Mouse (Mus musculus) E14TG2a.4 (cell line): Measurements from ENCODE around the gene Atp6ap1l.
A peak's percentile ranks its signal among the peaks of the same experiment; 100 is the strongest.

Experiments
- H3K27me3 ChIP-seq: 2 replicates; pipeline ENCODE4 v1.6.1; 2014; ENCODE audit warnings: low read length, control low read depth; ENCODE audit not compliant: insufficient read depth
- H3K36me3 ChIP-seq: 2 replicates; pipeline ENCODE4 v1.6.1; 2014; ENCODE audit warnings: low read length, control low read depth; ENCODE audit not compliant: insufficient read depth
- H3K4me1 ChIP-seq: replicated peaks from 2 replicates; pipeline ENCODE4 v1.6.1; 2014; ENCODE audit warnings: low read depth, low read length, control low read depth
- H3K4me3 ChIP-seq: replicated peaks from 2 replicates; pipeline ENCODE4 v1.5.1; 2014; ENCODE audit warnings: mild to moderate bottlenecking, low read length
- H3K9me3 ChIP-seq: 2 replicates; pipeline ENCODE4 v1.6.1; 2014; ENCODE audit warnings: low read length, control low read depth
- CTCF ChIP-seq: conservative IDR thresholded peaks from 2 replicates; pipeline ENCODE4 v1.5.1; 2014; ENCODE audit warnings: low read length
- NANOG ChIP-seq: IDR thresholded peaks from 2 replicates; pipeline ENCODE4 v1.6.1; 2014; ENCODE audit warnings: borderline replicate concordance, low read length, mixed read lengths
- POU5F1 ChIP-seq: IDR thresholded peaks from 2 replicates; pipeline ENCODE4 v1.6.1; 2014; ENCODE audit warnings: low read length, borderline replicate concordance

Atp6ap1l gene

DNA sequence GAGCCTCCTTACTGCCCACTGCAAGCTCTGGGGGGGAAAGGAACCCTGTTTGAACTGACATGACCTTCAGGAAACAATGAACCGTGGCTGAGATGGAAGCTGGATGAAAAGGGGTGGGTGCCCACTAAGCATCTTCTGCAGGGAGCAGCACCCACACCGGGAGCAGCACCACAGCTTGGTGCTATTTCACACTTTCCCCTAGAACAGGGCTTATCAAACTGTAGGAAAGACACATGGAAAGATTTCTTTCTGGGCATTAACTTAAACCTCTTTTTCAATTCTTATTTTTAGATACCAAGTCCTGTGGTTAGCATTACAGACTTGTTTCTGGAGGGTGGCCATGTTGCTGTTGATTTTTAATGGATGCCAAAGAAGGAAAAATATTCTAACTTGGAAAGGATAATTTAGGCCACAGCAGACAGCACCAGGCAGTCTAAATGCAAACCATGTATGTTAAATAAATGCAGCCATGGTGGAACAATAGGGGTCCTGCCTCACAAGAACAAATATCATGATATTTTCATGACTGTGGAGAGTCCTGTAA lies 44.2 kb downstream of the Atp6ap1l start:
- Histone ChIP-seq H3K27me3 (no peaks in the 10 kb centered on the region), H3K4me1 (no peaks in the 10 kb centered on the region), H3K9me3 (no peaks in the 10 kb centered on the region), H3K4me3 (no peak overlapping the region), H3K36me3 (no peaks in the 10 kb centered on the region)
- TF ChIP-seq CTCF: no peak
- TF ChIP-seq POU5F1: no peak
- no peak for TF ChIP-seq NANOG

DNA sequence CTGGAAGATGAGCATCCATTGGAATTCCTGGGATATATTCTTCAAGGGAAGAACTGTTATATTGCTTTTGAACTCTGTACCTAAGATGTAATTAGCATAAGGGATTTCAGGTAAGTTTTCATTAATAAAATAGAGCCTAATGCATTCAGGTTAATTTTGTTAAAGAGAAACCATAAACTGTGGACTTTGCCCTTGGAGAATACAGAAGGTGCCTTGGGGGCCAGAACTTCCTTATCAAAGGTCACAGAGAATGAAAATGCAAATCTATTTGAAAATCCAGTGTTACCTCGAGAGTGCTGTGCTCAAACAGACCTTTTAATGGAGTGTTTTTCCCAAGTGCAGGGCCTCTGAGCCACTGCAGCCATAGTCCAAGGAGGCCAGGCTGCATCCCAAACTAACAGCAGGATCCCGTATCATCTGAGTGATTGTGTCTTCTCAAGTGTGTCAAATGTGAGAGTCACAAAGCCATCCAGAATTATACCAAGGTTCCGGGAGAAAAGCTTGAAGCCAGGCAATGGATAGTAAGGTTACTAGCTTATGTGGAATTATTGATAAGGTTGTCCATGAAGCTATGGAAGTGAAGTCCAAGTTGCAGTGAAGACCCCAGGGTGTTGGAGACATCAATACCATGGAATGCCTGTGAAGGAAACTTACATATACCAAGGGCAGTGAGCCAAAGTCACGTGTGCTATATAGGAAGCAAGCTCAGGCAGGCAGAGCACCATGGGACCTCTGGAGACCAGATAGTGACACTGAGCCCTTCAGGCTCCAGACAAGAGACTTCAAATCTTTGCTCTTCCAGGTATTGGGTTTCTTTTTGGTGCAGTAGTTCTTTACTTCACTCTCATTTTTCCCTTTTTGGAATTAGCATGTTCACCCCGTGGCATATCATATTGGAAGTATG lies 52.2 kb downstream of the Atp6ap1l start:
- peaks cover 12% of the 10 kb centered on the region for H3K9me3 ChIP-seq
- H3K27me3 ChIP-seq: no peaks in the 10 kb centered on the region
- TF ChIP-seq POU5F1 (no peak), NANOG (no peak), CTCF (no peak)
- H3K4me1 ChIP-seq: no peaks in the 10 kb centered on the region
- no peaks in the 10 kb centered on the region for H3K36me3 ChIP-seq
- no peak overlapping the region for H3K4me3 ChIP-seq

DNA sequence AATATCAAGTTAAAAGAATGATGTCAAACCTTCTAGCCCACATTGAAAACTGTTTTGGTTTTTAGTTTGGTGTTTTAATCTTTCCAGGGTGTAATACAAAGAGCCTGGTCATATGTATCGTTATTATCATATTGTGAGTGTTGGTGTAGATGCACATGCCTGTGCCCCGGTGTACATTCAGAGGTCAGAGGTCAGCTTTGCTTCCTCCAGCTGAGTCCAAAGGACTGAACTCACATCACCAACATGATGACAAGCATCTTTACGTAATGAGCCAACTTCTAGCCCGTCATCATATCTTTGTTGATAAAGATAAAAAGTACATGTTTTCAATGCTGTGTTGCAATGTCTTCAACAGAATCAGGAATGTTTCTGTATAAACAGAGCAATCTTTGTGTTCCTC lies 53.4 kb downstream of the Atp6ap1l start:
- H3K36me3 ChIP-seq: no peaks in the 10 kb centered on the region
- TF ChIP-seq CTCF (no peak), POU5F1 (no peak), NANOG (no peak)
- no peak overlapping the region for H3K4me3 ChIP-seq
- peaks cover 12% of the 10 kb centered on the region for H3K9me3 ChIP-seq
- H3K4me1 ChIP-seq: no peaks in the 10 kb centered on the region
- H3K27me3 ChIP-seq: no peaks in the 10 kb centered on the region

DNA sequence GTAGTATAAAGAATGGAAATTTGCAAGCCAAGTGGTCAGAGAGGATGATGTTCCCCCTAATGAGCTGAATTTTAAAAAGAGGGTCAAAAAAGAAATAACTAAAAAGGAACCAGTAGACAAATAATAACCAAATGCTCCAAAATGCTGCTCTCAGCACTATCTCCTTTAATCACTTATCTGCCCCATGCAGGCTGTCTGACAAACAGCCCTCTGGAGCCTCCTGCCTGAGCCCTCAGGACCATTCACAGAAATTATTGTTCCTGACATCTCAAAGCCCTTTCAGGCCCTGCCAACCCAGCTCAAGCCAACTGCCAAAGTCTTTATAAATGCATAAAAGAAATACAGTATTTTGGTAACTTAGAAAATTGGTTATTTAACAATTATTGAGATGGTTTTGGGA lies 61.0 kb downstream of the Atp6ap1l start:
- no peaks in the 10 kb centered on the region for H3K27me3 ChIP-seq

DNA sequence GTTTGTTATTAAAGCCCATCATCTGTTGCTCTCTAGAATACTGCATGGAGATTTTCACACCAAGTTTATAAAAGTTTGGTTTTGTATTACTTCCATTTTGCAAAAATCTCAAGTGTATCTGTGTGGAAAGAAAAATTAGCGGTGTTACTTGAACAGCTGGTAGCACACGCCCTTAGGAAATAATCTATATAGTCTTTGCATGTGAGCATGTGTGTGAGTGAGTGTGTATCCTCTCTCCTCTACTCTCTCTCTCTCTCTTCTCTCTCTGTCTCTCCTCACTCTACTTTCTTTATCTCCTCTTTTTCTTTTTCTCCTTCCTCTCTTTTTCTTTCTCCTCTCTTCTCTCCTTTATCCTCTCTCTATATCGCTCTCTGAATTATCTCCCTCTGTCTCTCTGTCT lies 61.7 kb downstream of the Atp6ap1l start:
- Histone ChIP-seq H3K4me1 (no peaks in the 10 kb centered on the region), H3K4me3 (no peak overlapping the region), H3K27me3 (no peaks in the 10 kb centered on the region), H3K36me3 (no peaks in the 10 kb centered on the region), H3K9me3 (no peaks in the 10 kb centered on the region; the same call in 1 of the 2 replicates)
- no peak for TF ChIP-seq CTCF
- no peak for TF ChIP-seq POU5F1
- no peak for TF ChIP-seq NANOG

More for the DNA sequence above, 61.0 kb downstream of the Atp6ap1l start:
- Histone ChIP-seq H3K4me1 (no peaks in the 10 kb centered on the region), H3K4me3 (no peak overlapping the region), H3K36me3 (no peaks in the 10 kb centered on the region), H3K9me3 (0 out of 2 replicates have a peak, but pooled peaks cover 1% of the 10 kb centered on the region)
- TF ChIP-seq CTCF (no peak), NANOG (no peak), POU5F1 (no peak)

DNA sequence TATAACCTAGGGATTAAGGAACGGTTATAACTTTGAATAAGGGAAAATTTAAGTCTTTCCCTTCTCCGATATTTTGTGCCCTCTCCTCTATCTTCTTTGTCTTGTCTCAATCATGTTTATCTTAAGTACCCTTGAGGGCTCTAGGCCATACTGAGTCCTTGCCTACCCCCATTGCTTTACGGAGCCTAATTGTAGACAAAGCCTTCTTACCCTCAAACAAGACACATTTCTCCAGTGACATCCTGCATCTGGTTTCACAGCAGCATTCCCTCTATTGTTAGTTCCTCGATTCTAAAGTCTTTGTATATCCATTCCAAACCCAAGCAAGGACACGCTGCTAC lies 64.0 kb downstream of the Atp6ap1l start:
- Histone ChIP-seq H3K4me1 (no peaks in the 10 kb centered on the region), H3K36me3 (no peaks in the 10 kb centered on the region), H3K27me3 (no peaks in the 10 kb centered on the region), H3K9me3 (no peaks in the 10 kb centered on the region; the same call in 1 of the 2 replicates), H3K4me3 (no peak overlapping the region)
- TF ChIP-seq CTCF: no peak
- no peak for TF ChIP-seq POU5F1
- TF ChIP-seq NANOG: no peak

DNA sequence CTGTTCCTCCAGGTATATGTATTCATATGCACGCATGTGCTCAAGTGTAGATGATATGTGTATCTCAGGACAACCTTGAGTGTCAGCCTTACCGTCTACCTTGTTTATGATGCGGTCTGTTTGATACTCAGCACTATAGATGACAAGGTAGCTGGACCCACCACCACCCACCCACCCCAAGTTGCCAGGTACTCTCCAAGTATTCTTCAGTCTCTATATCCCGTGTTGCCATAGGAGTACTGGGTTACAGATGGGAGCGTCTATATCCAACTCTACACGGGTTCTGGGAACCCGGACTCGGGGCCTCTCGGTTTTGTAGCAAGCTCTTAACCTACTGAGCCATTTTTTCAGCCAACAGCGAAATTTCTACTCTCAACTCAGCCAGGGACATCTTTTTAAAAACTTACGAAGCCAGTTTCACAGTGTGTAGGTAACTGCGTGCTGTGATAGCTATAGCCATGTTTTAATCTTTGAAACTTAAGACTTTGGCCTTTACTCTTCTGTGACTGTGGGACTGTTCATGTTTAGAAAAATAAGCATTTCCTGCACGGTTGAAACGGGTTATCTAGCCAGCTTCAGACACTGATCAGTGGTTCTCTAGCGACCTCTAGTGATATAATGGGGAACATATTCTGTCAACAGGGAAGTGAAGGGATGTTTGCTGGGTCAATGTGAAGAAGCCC lies 64.5 kb downstream of the Atp6ap1l start:
- H3K27me3 ChIP-seq: no peaks in the 10 kb centered on the region
- TF ChIP-seq POU5F1: no peak
- TF ChIP-seq CTCF: peak; percentile 81
- H3K36me3 ChIP-seq: no peaks in the 10 kb centered on the region
- H3K4me3 ChIP-seq: no peak overlapping the region
- H3K4me1 ChIP-seq: no peaks in the 10 kb centered on the region
- H3K9me3 ChIP-seq: no peaks in the 10 kb centered on the region; the same call in 1 of the 2 replicates

DNA sequence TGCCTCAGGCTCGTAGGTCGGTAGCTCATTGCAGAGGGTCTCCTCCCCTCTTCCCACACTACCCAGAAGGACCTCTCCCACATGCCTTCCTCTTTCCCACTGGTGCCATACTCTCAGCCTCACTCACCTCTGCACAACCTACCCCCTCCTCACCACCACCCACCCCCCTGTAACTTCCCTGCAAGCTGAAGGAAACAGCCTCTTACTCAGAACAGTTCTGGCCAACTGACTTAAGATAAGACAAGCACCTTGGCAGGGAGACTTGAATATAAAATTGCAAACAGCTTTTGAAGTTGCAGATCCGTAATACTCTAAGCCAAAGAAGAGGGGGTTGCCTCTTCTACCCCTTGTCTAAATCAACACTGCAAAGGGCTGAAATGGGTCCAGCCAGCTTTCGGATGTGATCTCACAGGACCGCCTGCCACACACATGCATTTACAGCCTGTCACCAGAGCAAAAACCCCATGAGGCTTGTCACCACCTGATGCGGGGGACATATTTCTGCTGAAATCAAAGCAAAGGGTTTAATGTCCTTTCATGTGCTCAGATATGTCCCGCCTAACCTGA lies 71.4 kb downstream of the Atp6ap1l start:
- H3K9me3 ChIP-seq: no peaks in the 10 kb centered on the region; the same call in 1 of the 2 replicates
- no peaks in the 10 kb centered on the region for H3K36me3 ChIP-seq
- no peaks in the 10 kb centered on the region for H3K4me1 ChIP-seq
- TF ChIP-seq POU5F1 (no peak), NANOG (no peak), CTCF (no peak)
- H3K4me3 ChIP-seq: no peak overlapping the region
- H3K27me3 ChIP-seq: no peaks in the 10 kb centered on the region
